Mouse (Mus musculus) CH12.LX (cell line): ENCODE results near the gene Fam122b. TPM values are rescaled to one million over a fixed set of nuclear protein-coding genes. Genes with fewer than 3 reads are reported as not detected.

ENCODE experiments used
- DNase-seq: peaks from one replicate; pipeline ENCODE4 v3.0.0-alpha.2; 2013; ENCODE audit errors: extremely low read depth
- H3K27ac ChIP-seq: 2 replicates; pipeline ENCODE4 v1.5.1; 2012; ENCODE audit warnings: low read depth, mild to moderate bottlenecking, control low read depth, moderate library complexity; ENCODE audit not compliant: insufficient read depth
- H3K27me3 ChIP-seq: replicated peaks from 2 replicates; pipeline ENCODE3; 2012; ENCODE audit warnings: inconsistent platforms
- H3K36me3 ChIP-seq, 2 experiments: replicated peaks in 1 of 2; 2 replicates each; pipeline versions ENCODE3 to v1.6.1; 2012; ENCODE audit warnings: inconsistent platforms in 1 of 2, low read length in 1 of 2, mild to moderate bottlenecking in 1 of 2, mixed read lengths in 1 of 2, moderate library complexity in 1 of 2; ENCODE audit not compliant: control insufficient read depth in 1 of 2, insufficient read depth in 1 of 2
- H3K4me1 ChIP-seq, 2 experiments: 2 replicates each; pipeline ENCODE4 v1.6.1; 2012; ENCODE audit warnings: inconsistent platforms in 1 of 2, moderate library complexity in 1 of 2; ENCODE audit not compliant: insufficient read depth in 2 of 2, control insufficient read depth in 1 of 2
- H3K4me2 ChIP-seq: 2 replicates; pipeline ENCODE4 v1.6.1; 2012; ENCODE audit warnings: low read depth, mild to moderate bottlenecking, control low read depth; ENCODE audit not compliant: poor library complexity, insufficient read depth, severe bottlenecking
- H3K4me3 ChIP-seq, 3 experiments: fragments of 150-350 bp in 1 of 3; sonication (generic) in 1 of 3; replicated peaks in 1 of 3; 2 replicates each; pipeline versions ENCODE3 to v1.5.1; 2011 to 2012; ENCODE audit warnings: low read depth in 2 of 3, low read length in 2 of 3, mild to moderate bottlenecking in 2 of 3, moderate library complexity in 2 of 3, control low read depth in 1 of 3, improper control_type of control experiment in 1 of 3, inconsistent platforms in 1 of 3, mixed read lengths in 1 of 3; ENCODE audit not compliant: poor library complexity in 1 of 3
- H3K79me2 ChIP-seq: replicated peaks from 2 replicates; pipeline ENCODE4 v1.6.1; 2012; ENCODE audit warnings: mild to moderate bottlenecking, moderate library complexity; ENCODE audit not compliant: control insufficient read depth, poor library complexity, insufficient read depth, severe bottlenecking; ENCODE audit errors: extremely low read depth
- H3K9ac ChIP-seq: 2 replicates; pipeline ENCODE4 v1.6.1; 2012; ENCODE audit warnings: low read depth, mild to moderate bottlenecking, control low read depth, moderate library complexity; ENCODE audit not compliant: insufficient read depth
- H3K9me3 ChIP-seq: replicated peaks from 2 replicates; pipeline ENCODE3; 2012; ENCODE audit warnings: low read length, inconsistent platforms, mixed read lengths
- BHLHE40 ChIP-seq: IDR thresholded peaks from 2 replicates; pipeline ENCODE4 v1.6.1; 2011; ENCODE audit warnings: mild to moderate bottlenecking, low read depth, low read length, improper control_type of control experiment
- CHD2 ChIP-seq: IDR thresholded peaks from 2 replicates; pipeline ENCODE4 v1.6.1; 2011; ENCODE audit warnings: low read length, improper control_type of control experiment
- CTCF ChIP-seq, 2 experiments: IDR thresholded peaks in 1 of 2; conservative IDR thresholded peaks in 1 of 2; 2 replicates each; pipeline ENCODE4 v1.5.1; 2011 to 2012; ENCODE audit warnings: low read depth in 2 of 2, low read length in 2 of 2, improper control_type of control experiment in 1 of 2, inconsistent platforms in 1 of 2, mild to moderate bottlenecking in 1 of 2, moderate library complexity in 1 of 2
- E2F4 ChIP-seq: IDR thresholded peaks from 2 replicates; pipeline ENCODE4 v1.6.1; 2011; ENCODE audit warnings: low read depth, low read length, improper control_type of control experiment; ENCODE audit not compliant: insufficient replicate concordance
- ELF1 ChIP-seq: IDR thresholded peaks from 2 replicates; pipeline ENCODE4 v1.6.1; 2014; ENCODE audit warnings: low read depth, mild to moderate bottlenecking, inconsistent platforms, low read length, improper control_type of control experiment
- ETS1 ChIP-seq: conservative IDR thresholded peaks from 2 replicates; pipeline ENCODE4 v1.6.1; 2012; ENCODE audit warnings: low read depth, mild to moderate bottlenecking, inconsistent platforms, low read length, improper control_type of control experiment, moderate library complexity
- KAT2A ChIP-seq: IDR thresholded peaks from 2 replicates; pipeline ENCODE4 v1.6.1; 2012; ENCODE audit warnings: low read length, improper control_type of control experiment, inconsistent platforms; ENCODE audit not compliant: insufficient replicate concordance
- MAZ ChIP-seq: IDR thresholded peaks from 2 replicates; pipeline ENCODE4 v1.6.1; 2012; ENCODE audit warnings: low read depth, mild to moderate bottlenecking, inconsistent platforms, low read length, improper control_type of control experiment, moderate library complexity
- MEF2A ChIP-seq: IDR thresholded peaks from 2 replicates; pipeline ENCODE4 v1.6.1; 2014; ENCODE audit warnings: low read depth, mild to moderate bottlenecking, inconsistent platforms, low read length, improper control_type of control experiment, borderline replicate concordance
- MXI1 ChIP-seq: IDR thresholded peaks from 2 replicates; pipeline ENCODE4 v1.6.1; 2011; ENCODE audit warnings: mild to moderate bottlenecking, low read depth, low read length, improper control_type of control experiment
- NELFE ChIP-seq: IDR thresholded peaks from 2 replicates; pipeline ENCODE4 v1.6.1; 2011; ENCODE audit warnings: low read depth, low read length, improper control_type of control experiment
- NRF1 ChIP-seq: IDR thresholded peaks from 2 replicates; pipeline ENCODE4 v1.6.1; 2014; ENCODE audit warnings: low read depth, mild to moderate bottlenecking, inconsistent platforms, low read length, improper control_type of control experiment, moderate library complexity
- POLR2AphosphoS2 ChIP-seq: IDR thresholded peaks from 2 replicates; pipeline ENCODE4 v1.6.1; 2011; ENCODE audit warnings: low read depth, low read length, improper control_type of control experiment
- RAD21 ChIP-seq: IDR thresholded peaks from 2 replicates; pipeline ENCODE4 v1.6.1; 2011; ENCODE audit warnings: low read depth, mild to moderate bottlenecking, low read length, improper control_type of control experiment, moderate library complexity
- SIN3A ChIP-seq: IDR thresholded peaks from 2 replicates; pipeline ENCODE4 v1.6.1; 2012; ENCODE audit warnings: low read length, improper control_type of control experiment, inconsistent platforms
- SMC3 ChIP-seq: IDR thresholded peaks from 2 replicates; pipeline ENCODE4 v1.6.1; 2011; ENCODE audit warnings: low read depth, low read length, improper control_type of control experiment
- TBP ChIP-seq: conservative IDR thresholded peaks from 2 replicates; pipeline ENCODE4 v1.6.1; 2011; ENCODE audit warnings: low read depth, low read length, improper control_type of control experiment
- TCF12 ChIP-seq: IDR thresholded peaks from 2 replicates; pipeline ENCODE4 v1.6.1; 2014; ENCODE audit warnings: low read depth, mild to moderate bottlenecking, inconsistent platforms, low read length, improper control_type of control experiment
- USF1 ChIP-seq: IDR thresholded peaks from 2 replicates; pipeline ENCODE4 v1.6.1; 2014; ENCODE audit warnings: low read depth, mild to moderate bottlenecking, inconsistent platforms, low read length, improper control_type of control experiment
- USF2 ChIP-seq: conservative IDR thresholded peaks from 2 replicates; pipeline ENCODE4 v1.6.1; 2011; ENCODE audit warnings: low read depth, low read length, improper control_type of control experiment
- ZKSCAN1 ChIP-seq: IDR thresholded peaks from 2 replicates; pipeline ENCODE4 v1.6.1; 2012; ENCODE audit warnings: low read depth, inconsistent platforms, low read length, improper control_type of control experiment, borderline replicate concordance
- dilution Hi-C: fragments of 300-500 bp; cut with MboI; formaldehyde crosslinking; loops from 2 replicates; pipeline ENCODE4 v1.14.3; 2020; ENCODE audit warnings: low sequenced_read_pairs; ENCODE audit not compliant: extremely low pct_unique_long_range_greater_than_20kb, extremely low pct_ligation_motif_present
- in situ Hi-C: fragments of 300-500 bp; cut with MboI; formaldehyde crosslinking; loops from 3 replicates; pipeline ENCODE4 v1.14.3; 2019; ENCODE audit warnings: low sequenced_read_pairs, low pct_ligation_motif_present, low pct_unique_long_range_greater_than_20kb, mixed read lengths
- polyA plus RNA-seq: library from polyadenylated mRNA; unstranded; fragments of >175 nt; gene quantifications from 2 replicates; pipeline ENCODE4 v1.2.1, GENCODE M21; 2012; ENCODE audit warnings: low read depth; ENCODE audit not compliant: insufficient read length
- total RNA-seq, 2 experiments: library from RNA; depleted of rRNA; stranded (reverse); fragments of 300-350 nt in 1 of 2; fragments of >200 nt in 1 of 2; gene quantifications; 2 replicates each; pipeline ENCODE4 v1.2.3; 2012 to 2014

Gene Fam122b
- total and polyA plus RNA-seq, 3 experiments = 5.4 to 24.4 (median 16.4) TPM

- H3K4me2 ChIP-seq = no peak overlapping the region
- TF ChIP-seq CHD2 = no peak
- TF ChIP-seq CTCF (conservative IDR thresholded peaks at IDR 0.05 in 1 of 2, IDR thresholded peaks at IDR 0.05 in 1 of 2; ENCODE audit: low read depth in 2 of 2, low read length in 2 of 2) = no peak
- TF ChIP-seq USF2 = no peak
- TF ChIP-seq TBP = no peak
- TF ChIP-seq MEF2A = no peak
- no peak for TF ChIP-seq ZKSCAN1
- TF ChIP-seq NELFE = no peak
- TF ChIP-seq POLR2AphosphoS2 = no peak
- no peak for TF ChIP-seq RAD21
- no peak for TF ChIP-seq BHLHE40
- TF ChIP-seq ETS1 = no peak
- dilution Hi-C loops (no loop called here), in situ Hi-C loops (no loop called here)
- H3K27ac ChIP-seq = no peak overlapping the region
- H3K9me3 ChIP-seq = no peaks in the 10 kb centered on the region
- peaks cover 0 to 7% of the 10 kb centered on the region in 2 experiments; a peak in 1 of 4 replicates for H3K4me1 ChIP-seq
- H3K9ac ChIP-seq = no peak overlapping the region
- no peak for DNase-seq
- no peak overlapping the region for H3K4me3 ChIP-seq
- no peaks in the 10 kb centered on the region for H3K27me3 ChIP-seq
- H3K79me2 ChIP-seq = no peaks in the 10 kb centered on the region
- no peaks in the 10 kb centered on the region for H3K36me3 ChIP-seq
Observed at GRCm38 (mm10) chrX:53211756-53212483, 57.7 kb downstream of the Fam122b start.

GRCm38 (mm10) chrX:53209431-53209830 is 60.2 kb downstream of the Fam122b start:
- dilution Hi-C loops = no loop called here
- in situ Hi-C loops = no loop called here
- TF ChIP-seq TCF12 (no peak), MEF2A (no peak), NRF1 (no peak), ELF1 (no peak), CHD2 (no peak), ETS1 (no peak), RAD21 (no peak), SIN3A (no peak), MXI1 (no peak), SMC3 (no peak), MAZ (no peak), ZKSCAN1 (no peak), KAT2A (no peak), USF1 (no peak), POLR2AphosphoS2 (no peak), E2F4 (no peak)
- TF ChIP-seq, all 38 proteins: peak for 0

More at GRCm38 (mm10) chrX:53209431-53209830, 60.2 kb downstream of the Fam122b start:
- DNase-seq = no peak
- Histone ChIP-seq H3K79me2 (no peaks in the 10 kb centered on the region), H3K4me1 (peaks cover 0 to 7% of the 10 kb centered on the region in 2 experiments; a peak in 1 of 4 replicates), H3K27me3 (no peaks in the 10 kb centered on the region), H3K4me2 (no peak overlapping the region), H3K4me3 (no peak overlapping the region), H3K9ac (no peak overlapping the region), H3K36me3 (no peaks in the 10 kb centered on the region), H3K27ac (no peak overlapping the region), H3K9me3 (no peaks in the 10 kb centered on the region)
